Mouse (Mus musculus) CD4-positive, CD25-positive, alpha-beta regulatory T cell, adult 2 months (primary cell): ENCODE data around the gene Slc25a5.
"Not testable (repeated sequence)": the region's sequence is repeated elsewhere in the genome, so short reads cannot be mapped to it uniquely, and the experiment has no call there.

Source experiments
- DNase-seq: peaks from one replicate; pipeline ENCODE4 v3.0.0-alpha.2; 2012; ENCODE audit warnings: low read depth, low spot score

The Slc25a5 gene

DNA sequence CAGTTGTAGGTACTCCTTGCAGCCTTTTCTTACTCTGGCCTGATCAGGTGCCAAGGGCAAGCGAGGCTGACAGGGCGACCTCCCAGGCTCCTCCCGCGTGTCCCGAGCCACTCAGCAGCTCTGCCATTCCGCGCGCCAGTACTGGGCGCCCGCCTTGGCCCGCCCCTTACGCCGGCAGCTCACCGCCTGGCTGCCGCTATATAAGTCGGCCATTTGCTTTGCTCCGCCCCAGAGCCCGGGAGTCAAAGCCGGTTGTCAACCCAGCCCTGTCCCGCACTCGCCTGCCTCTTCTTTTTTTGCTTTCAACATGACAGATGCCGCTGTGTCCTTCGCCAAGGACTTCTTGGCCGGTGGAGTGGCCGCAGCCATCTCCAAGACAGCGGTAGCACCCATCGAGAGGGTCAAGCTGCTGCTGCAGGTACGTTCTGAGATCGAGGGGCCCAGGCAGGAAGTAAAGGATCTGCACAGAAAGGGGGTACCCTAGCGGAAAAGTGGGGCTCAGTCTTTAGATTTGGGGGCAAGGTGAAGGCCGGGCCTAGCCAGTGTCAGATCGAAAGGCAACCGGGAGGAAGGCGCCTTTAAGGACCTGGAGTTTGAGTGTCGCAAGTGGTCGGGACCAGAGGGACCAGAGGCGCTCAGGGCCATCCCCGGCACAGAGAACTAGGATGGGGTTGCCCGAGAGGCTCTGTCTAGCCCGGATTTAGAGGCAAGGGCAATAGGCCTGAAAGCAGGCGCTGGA lies at the start of gene Slc25a5:
Gene Slc25a5, plus strand, starts transcription at position 228 of the 739 bp plus-strand sequence.
- DNase-seq, result peak; percentile 92

- DNase-seq, result no peak
These were observed 48.7 kb upstream of the Slc25a5 start for GRCm38 (mm10) chrX:36746789-36747188.

- DNase-seq, result no peak
These were observed 46.9 kb upstream of the Slc25a5 start for GRCm38 (mm10) chrX:36748573-36748972.

GRCm38 (mm10) chrX:36749281-36749785 lies 46.1 kb upstream of the Slc25a5 start:
- DNase-seq, result no peak

DNA sequence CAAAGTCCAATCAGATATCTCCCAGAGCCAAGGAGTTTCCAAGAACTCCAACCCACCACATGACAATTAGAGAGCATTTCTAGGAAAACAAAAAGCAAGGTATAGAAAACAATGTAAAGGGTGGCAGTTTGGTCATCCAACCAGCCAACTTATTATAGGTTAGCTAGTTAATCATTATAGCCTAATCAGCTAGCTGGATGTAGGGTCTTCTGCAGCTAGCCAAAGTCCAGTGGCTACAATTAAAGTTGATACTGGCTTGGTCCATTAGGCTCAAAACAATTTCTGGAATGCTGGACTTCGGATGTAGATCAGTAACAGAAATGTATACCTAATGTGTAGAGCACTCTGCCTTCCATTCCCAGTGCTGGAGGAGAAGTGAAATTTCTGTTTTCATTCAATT lies 44.9 kb upstream of the Slc25a5 start:
- no peak for DNase-seq

GRCm38 (mm10) chrX:36752586-36752985 lies 42.9 kb upstream of the Slc25a5 start:
- DNase-seq, result no peak

DNA sequence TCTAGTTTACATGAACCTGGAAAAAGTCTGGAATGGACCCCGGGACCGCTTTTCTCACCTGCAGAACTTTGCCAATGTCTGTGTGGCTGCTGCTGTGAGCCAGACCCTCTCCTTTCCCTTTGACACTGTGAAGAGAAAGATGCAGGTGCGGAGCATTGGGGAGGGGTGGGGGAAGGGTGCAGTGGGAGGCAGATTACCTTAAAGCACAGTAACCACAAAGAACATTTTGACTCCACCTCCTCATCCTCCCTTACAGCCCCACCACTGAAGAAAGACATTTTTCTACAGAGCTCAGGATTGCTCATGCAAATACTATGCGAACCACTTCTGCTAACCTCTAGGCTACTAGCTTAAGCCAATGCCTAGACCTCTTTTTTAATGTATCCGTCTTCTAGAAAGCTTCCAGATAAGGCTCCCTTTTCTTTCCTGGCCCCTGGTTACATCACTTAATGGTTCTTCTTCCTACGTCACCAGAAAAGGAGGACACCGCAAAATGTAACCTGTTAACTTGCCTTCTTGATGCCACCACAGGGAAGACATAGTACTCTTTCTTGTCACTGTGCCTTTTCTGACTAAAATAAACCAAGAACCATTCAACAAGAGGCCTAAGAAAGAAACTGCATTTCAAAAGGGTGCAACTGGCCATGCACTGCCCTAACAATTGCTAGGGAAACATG lies 37.5 kb upstream of the Slc25a5 start:
- peak; percentile 55 for DNase-seq

GRCm38 (mm10) chrX:36758566-36758965 lies 36.9 kb upstream of the Slc25a5 start:
- DNase-seq, result no peak

GRCm38 (mm10) chrX:36760946-36761635 lies 34.4 kb upstream of the Slc25a5 start:
- peak; percentile 79 for DNase-seq

GRCm38 (mm10) chrX:36762289-36762688 lies 33.2 kb upstream of the Slc25a5 start:
- DNase-seq, result no peak

DNA sequence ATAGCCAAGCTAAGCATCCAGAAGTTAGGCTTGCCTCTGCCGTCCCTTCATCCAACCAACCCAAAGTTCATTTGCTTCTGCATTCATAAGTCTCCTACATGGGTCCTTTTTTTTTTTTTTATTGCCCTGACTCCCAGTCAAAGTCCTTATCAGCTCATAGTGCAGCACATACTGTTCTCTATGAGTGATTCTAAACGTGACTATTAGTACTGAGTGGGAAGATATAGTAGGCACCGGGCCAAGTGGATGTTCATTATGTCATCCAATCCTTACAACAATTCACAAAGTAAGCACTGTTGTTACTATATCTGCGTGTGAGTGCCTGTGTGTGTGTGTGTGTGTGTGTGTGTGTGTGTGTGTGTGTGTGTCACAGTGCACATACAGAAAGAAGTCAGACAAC lies 32.6 kb upstream of the Slc25a5 start:
- DNase-seq, result no peak

DNA sequence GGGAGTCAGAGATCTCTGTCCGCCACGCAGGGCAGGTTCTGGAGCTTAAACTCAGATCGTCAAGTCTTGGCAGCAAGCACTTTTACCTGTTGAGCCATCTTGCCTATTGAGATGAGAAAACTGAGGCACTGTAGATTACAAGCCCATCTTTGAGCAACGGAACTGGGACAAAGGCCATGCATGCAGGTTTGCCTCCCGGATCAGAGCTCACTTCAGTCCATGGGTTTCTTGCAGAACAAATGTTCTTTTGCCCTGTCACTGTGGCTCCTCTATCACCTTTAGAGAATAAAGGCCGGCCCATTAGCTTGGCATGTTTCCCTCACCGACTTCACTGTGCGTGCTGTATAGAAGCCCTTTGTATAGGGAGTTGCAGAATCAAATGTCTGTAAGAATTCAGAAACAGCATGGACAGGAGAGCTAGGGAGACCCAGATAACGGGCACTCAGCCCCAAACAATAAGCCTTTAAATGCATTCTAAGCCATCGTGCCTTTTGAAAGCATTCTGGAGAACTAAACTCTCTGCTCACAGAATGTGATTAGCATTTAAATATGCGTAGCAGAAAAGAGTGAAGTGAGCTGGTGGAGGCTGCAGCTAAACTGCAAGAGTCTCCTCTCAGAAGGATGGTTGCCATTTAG lies 32.0 kb upstream of the Slc25a5 start:
- no peak for DNase-seq

DNA sequence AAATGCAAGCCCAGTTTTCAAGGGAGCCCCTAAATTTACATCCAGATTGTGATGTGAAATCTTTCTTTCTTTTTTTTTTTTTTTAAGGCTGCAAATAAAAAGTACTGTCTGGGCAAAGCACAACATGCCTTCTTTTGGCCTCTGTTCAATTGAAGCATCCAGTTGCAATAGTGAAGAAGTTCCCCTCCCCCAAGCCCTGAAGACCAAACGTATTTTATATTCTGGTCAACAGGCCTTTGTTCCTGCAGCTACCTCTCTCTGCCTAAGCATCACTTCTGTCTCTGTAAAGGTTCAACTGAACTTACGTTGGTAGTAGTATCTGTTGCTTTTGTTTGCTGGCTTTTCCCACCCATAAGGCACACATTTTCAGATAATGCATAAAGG lies 31.5 kb upstream of the Slc25a5 start:
- no peak for DNase-seq

GRCm38 (mm10) chrX:36767386-36767785 lies 28.1 kb upstream of the Slc25a5 start:
- no peak for DNase-seq

DNA sequence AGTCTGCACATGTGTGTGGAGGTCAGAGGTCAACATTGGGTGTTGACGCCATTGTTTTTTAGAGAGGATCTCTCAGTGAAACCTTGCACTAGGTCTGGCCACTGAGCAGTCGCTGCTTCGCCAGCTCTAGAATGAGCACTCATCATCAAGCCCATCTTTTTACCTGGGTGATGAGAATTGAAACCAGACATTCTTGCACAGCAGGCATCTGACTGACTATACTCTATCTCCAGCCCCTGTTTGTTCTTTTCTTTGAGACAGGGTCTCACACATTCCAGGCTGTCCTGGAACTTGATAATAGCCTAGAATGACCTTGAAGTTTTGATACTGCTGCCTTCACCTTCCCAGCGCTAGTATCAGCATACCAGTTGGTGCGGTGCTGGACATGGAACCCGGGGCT lies 22.9 kb upstream of the Slc25a5 start:
- no peak for DNase-seq

DNA sequence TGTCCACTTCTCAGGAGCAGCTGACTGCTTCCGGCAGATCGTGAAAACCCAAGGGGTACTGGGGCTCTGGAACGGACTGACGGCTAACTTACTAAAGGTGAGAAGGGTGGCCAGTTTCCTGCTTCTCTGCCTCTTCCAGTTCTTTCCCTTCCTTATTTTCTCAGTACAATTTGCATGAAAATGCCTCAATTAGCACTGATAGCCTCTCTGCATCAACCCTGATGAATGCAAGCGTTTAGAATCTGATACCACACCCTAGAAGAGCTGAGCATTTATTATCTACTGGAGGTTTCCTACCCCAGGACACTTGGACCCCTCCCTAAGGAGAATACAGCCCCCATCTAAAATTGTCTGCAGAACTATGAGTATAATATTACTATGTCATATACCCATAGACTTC lies 19.9 kb upstream of the Slc25a5 start:
- no peak for DNase-seq

DNA sequence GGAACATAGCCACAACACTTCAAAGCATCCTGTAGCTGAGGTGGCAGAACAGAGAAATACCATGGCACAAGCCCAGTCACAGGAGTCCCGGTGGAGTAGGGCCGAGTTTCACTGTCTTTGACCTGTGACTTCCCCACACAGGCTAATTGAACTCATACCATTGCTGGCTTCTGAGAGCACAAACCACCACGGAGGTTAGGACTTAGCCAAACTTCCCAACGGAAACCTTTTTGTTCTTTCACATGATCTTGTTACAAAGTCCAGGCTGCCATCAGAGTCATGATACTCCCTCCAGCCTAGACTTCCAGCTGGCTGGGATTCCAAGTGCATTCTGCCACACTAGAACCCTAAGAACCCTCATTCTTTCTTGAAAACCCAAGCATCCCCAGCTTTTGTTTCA lies 17.8 kb upstream of the Slc25a5 start:
- DNase-seq, result no peak

GRCm38 (mm10) chrX:36789360-36789759 lies 6.1 kb upstream of the Slc25a5 start:
- DNase-seq, result no peak

- no peak for DNase-seq
These were observed 880 bp upstream of the Slc25a5 start for GRCm38 (mm10) chrX:36794571-36794970.

DNA sequence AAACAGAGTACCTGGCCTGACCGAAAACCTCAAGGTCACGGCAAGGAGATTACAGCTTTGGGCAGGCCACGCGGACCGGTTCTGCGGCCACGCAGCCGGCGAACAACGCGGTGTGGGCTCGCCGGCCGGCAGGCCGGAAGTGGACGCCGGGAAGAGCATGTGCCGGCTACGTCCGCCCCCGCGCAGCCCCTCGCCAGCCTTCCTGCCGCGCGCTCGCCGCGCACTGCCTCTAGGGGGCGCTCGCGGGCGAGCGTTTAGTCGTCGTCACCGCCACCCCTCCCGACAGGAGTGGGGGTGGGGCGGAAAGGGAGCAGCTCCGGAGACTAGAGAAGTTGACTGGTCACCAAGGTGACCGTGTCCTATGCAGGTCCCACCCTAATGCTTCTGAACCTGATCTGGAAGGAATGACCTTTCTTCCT lies 721 bp downstream of the Slc25a5 start:
- DNase-seq, result peak; percentile 86

- not testable (repeated sequence) for DNase-seq
These were observed 1.3 kb downstream of the Slc25a5 start for GRCm38 (mm10) chrX:36796734-36797133.
